Mouse (Mus musculus) midbrain, embryonic 15.5 days (tissue): Measurements from ENCODE around the gene B3gnt5. TPM values are rescaled to one million over a fixed set of nuclear protein-coding genes. Genes with fewer than 3 reads are reported as not detected.

Experiments
- polyA plus RNA-seq: library from polyadenylated mRNA; unstranded; fragments of >200 nt; fragmentation: Nextera tagmentation; extraction: Ambion mirVana; gene quantifications from 2 replicates; pipeline ENCODE4 v1.2.1, GENCODE M21; 2015

B3gnt5 gene
- polyA plus RNA-seq, 1 experiment from 2014 or later = 46.4 TPM

Other genes starting within 250 kb of the B3gnt5 start
- not detected in 2 replicates for gene Olfr167, start 237.9 kb upstream of the B3gnt5 start, polyA plus RNA-seq
- not detected in 2 replicates for gene Olfr168, start 224.7 kb upstream of the B3gnt5 start, polyA plus RNA-seq
- gene Olfr169, start 188.4 kb upstream of the B3gnt5 start, polyA plus RNA-seq = not detected in 2 replicates
- not detected in 2 replicates for gene Olfr170, start 148.3 kb upstream of the B3gnt5 start, polyA plus RNA-seq
- not detected in 2 replicates for gene Olfr171, start 130.3 kb upstream of the B3gnt5 start, polyA plus RNA-seq
- gene Lamp3, start 53.8 kb upstream of the B3gnt5 start, polyA plus RNA-seq = 0.05 TPM in 2 replicates
- 4.0 and 5.0 TPM in 2 replicates for gene Klhl6, start 222.8 kb downstream of the B3gnt5 start, polyA plus RNA-seq